Mouse (Mus musculus) kidney, adult 2 months (tissue): ENCODE measurements around the gene Brd1.
"Not testable (repeated sequence)": the region's sequence is repeated elsewhere in the genome, so short reads cannot be mapped to it uniquely, and the experiment has no call there.

Source experiments
- CTCF ChIP-seq: fragments of 200-500 bp; conservative IDR thresholded peaks from 2 replicates; pipeline ENCODE4 v1.5.1; 2011; ENCODE audit warnings: low read depth, mild to moderate bottlenecking, control low read depth, low read length, moderate library complexity, mixed read lengths; ENCODE audit not compliant: insufficient read depth, insufficient read length
- POLR2A ChIP-seq: fragments of 200-500 bp; IDR thresholded peaks from one replicate; pipeline ENCODE4 v1.6.1; 2011; ENCODE audit warnings: low read depth, low read length, control low read depth

DNA sequence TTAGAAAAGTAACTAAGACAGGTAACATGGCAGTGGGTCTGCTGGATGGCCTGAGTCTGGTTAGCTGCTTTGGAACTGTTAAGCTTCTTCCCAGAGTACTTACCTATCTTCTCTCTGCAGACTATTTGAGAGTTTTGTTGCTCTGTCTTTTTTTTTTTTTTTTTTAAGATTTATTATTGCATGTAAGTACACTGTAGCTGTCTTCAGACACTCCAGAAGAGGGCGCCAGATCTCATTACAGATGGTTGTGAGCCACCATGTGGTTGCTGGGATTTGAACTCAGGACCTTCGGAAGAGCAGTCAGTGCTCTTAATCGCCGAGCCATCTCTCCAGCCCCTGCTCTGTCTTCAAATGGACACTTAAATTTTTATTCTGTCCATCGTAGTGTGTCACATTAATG, 40.6 kb upstream of the Brd1 start:
- not testable (repeated sequence) for TF ChIP-seq CTCF, POLR2A
